Mouse (Mus musculus): Measurements from ENCODE around the gene Maff.

GRCm38 (mm10) chr15:79369452-79370280 lies 23.2 kb downstream of the Maff start:
- TF ChIP-seq CTCF (IDR thresholded peaks at IDR 0.05; ENCODE audit: low read depth, low read length) = no peak
- no peak for TF ChIP-seq POLR2A (IDR thresholded peaks at IDR 0.05; ENCODE audit: borderline replicate concordance, low read depth, low read length)
